Mouse (Mus musculus) frontal cortex, postnatal 25 days (tissue): ENCODE data around the gene Gpc6.

Experiments
- DNase-seq, 2 experiments: peaks; one replicate each; pipeline ENCODE4 v3.0.0; 2022; ENCODE audit warnings: low spot score in 2 of 2

Gene Gpc6

GRCm38 (mm10) chr14:117238226-117238625 is 313.1 kb downstream of the Gpc6 start:
- DNase-seq: no peak

GRCm38 (mm10) chr14:117239694-117240427 is 314.7 kb downstream of the Gpc6 start:
- DNase-seq: no peak

- DNase-seq: no peak
These were observed 320.5 kb downstream of the Gpc6 start for GRCm38 (mm10) chr14:117245631-117246030.

- no peak for DNase-seq
These were observed 331.1 kb downstream of the Gpc6 start for GRCm38 (mm10) chr14:117256192-117256591.

GRCm38 (mm10) chr14:117265653-117266052 is 340.5 kb downstream of the Gpc6 start:
- DNase-seq: no peak

GRCm38 (mm10) chr14:117267823-117268601 is 342.9 kb downstream of the Gpc6 start:
- DNase-seq: no peak

- no peak for DNase-seq
These were observed 358.5 kb downstream of the Gpc6 start for GRCm38 (mm10) chr14:117283631-117284030.

- DNase-seq: no peak
These were observed 368.6 kb downstream of the Gpc6 start for GRCm38 (mm10) chr14:117293746-117294145.

- no peak for DNase-seq
These were observed 371.2 kb downstream of the Gpc6 start for GRCm38 (mm10) chr14:117296207-117296838.

GRCm38 (mm10) chr14:117301019-117301418 is 375.9 kb downstream of the Gpc6 start:
- DNase-seq: no peak

GRCm38 (mm10) chr14:117303901-117304722 is 379.0 kb downstream of the Gpc6 start:
- no peak for DNase-seq

GRCm38 (mm10) chr14:117304723-117305010 is 379.6 kb downstream of the Gpc6 start:
- DNase-seq: no peak

GRCm38 (mm10) chr14:117309997-117310520 is 384.9 kb downstream of the Gpc6 start:
- DNase-seq: no peak

GRCm38 (mm10) chr14:117324214-117324613 is 399.1 kb downstream of the Gpc6 start:
- no peak for DNase-seq

- no peak for DNase-seq
These were observed 407.1 kb downstream of the Gpc6 start for GRCm38 (mm10) chr14:117332256-117332655.

GRCm38 (mm10) chr14:117337271-117337670 is 412.2 kb downstream of the Gpc6 start:
- no peak for DNase-seq

GRCm38 (mm10) chr14:117340549-117340948 is 415.4 kb downstream of the Gpc6 start:
- DNase-seq: no peak

GRCm38 (mm10) chr14:117344505-117344904 is 419.4 kb downstream of the Gpc6 start:
- DNase-seq: no peak

- DNase-seq: no peak
These were observed 421.3 kb downstream of the Gpc6 start for GRCm38 (mm10) chr14:117346372-117346885.

GRCm38 (mm10) chr14:117351296-117351695 is 426.2 kb downstream of the Gpc6 start:
- DNase-seq: no peak

- no peak for DNase-seq
These were observed 436.2 kb downstream of the Gpc6 start for GRCm38 (mm10) chr14:117361155-117361964.
